Mouse (Mus musculus) testis, adult 2 months (tissue): Measurements from ENCODE around the gene Emid1. TPM values are rescaled to one million over a fixed set of nuclear protein-coding genes. Genes with fewer than 3 reads are reported as not detected.

Experiments
- H3K27ac ChIP-seq: fragments of 200-500 bp; 2 replicates; pipeline ENCODE4 v1.5.1; 2012; ENCODE audit warnings: low read depth, low read length; ENCODE audit not compliant: control insufficient read depth, insufficient read depth
- H3K27me3 ChIP-seq: fragments of 200-500 bp; 2 replicates; pipeline ENCODE4 v1.6.1; 2012; ENCODE audit warnings: mild to moderate bottlenecking, low read length, moderate library complexity; ENCODE audit not compliant: control insufficient read depth, insufficient read depth
- H3K36me3 ChIP-seq: fragments of 200-500 bp; 2 replicates; pipeline ENCODE4 v1.6.1; 2012; ENCODE audit warnings: mild to moderate bottlenecking, low read length; ENCODE audit not compliant: control insufficient read depth, insufficient read depth
- H3K4me1 ChIP-seq: fragments of 200-500 bp; 2 replicates; pipeline ENCODE4 v1.6.1; 2012; ENCODE audit warnings: low read length; ENCODE audit not compliant: control insufficient read depth, insufficient read depth
- H3K4me3 ChIP-seq: fragments of 200-500 bp; 2 replicates; pipeline ENCODE4 v1.5.1; 2012; ENCODE audit warnings: low read depth, mild to moderate bottlenecking, low read length, moderate library complexity, mixed read lengths; ENCODE audit not compliant: control insufficient read depth
- CTCF ChIP-seq: fragments of 200-500 bp; IDR thresholded peaks from 2 replicates; pipeline ENCODE4 v1.5.1; 2012; ENCODE audit warnings: low read depth, mild to moderate bottlenecking, inconsistent platforms, low read length, moderate library complexity; ENCODE audit not compliant: control insufficient read depth, insufficient read depth, insufficient replicate concordance
- POLR2A ChIP-seq: fragments of 200-500 bp; IDR thresholded peaks from 2 replicates; pipeline ENCODE4 v1.6.1; 2012; ENCODE audit warnings: low read depth, mild to moderate bottlenecking, inconsistent platforms, low read length, moderate library complexity; ENCODE audit not compliant: control insufficient read depth
- polyA plus RNA-seq: library from polyadenylated mRNA; depleted of rRNA; stranded (reverse); fragments of >200 nt; gene quantifications from 2 replicates; pipeline ENCODE4 v1.2.3, GENCODE M21; 2012

The Emid1 gene
- polyA plus RNA-seq, 1 experiment: 4.0 TPM

DNA sequence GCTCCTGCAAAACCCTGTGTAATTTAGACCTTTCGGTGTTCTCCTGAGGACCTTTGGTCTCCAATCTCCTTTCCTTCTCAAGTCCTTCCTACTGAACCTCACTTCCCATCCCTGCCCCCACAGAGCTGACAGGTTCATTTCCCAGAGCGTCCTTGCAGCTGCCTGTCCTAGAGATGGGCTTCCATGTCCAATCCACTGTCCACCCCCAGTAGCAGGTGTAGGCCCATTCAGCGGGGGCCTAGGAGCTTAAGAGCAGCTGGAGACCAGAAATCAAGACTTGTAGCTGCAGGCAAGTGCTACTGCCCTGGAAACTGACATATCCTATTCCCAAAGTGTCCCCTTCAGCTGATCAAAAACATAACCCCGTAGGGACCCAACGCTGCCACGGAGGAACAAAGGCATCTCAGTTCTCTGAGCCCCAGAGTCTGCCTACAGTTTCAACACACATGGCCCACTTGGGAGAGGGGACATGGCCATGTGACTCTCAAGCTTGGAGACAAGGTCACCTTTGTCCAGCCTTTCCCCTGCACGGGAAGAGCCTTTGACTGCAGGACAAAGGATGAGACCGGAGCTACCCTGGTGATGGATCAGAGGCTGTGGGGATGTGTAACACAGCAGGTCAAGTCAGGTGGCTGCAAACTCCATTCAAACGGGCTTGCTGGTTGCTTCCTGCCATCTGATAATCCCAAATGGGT lies 37.3 kb upstream of the Emid1 start:
- no peaks in the 10 kb centered on the region for H3K4me1 ChIP-seq
- TF ChIP-seq CTCF (no peak), POLR2A (no peak)
- no peaks in the 10 kb centered on the region for H3K27me3 ChIP-seq
- no peak overlapping the region for H3K4me3 ChIP-seq
- H3K36me3 ChIP-seq: no peaks in the 10 kb centered on the region
- no peak overlapping the region for H3K27ac ChIP-seq

GRCm38 (mm10) chr11:5188170-5188569 lies 36.1 kb upstream of the Emid1 start:
- no peaks in the 10 kb centered on the region for H3K4me1 ChIP-seq
- no peak overlapping the region for H3K4me3 ChIP-seq
- TF ChIP-seq POLR2A (no peak), CTCF (no peak)
- no peaks in the 10 kb centered on the region for H3K27me3 ChIP-seq
- no peak overlapping the region for H3K27ac ChIP-seq
- no peaks in the 10 kb centered on the region for H3K36me3 ChIP-seq

- Histone ChIP-seq H3K4me1 (peaks cover 4% of the 10 kb centered on the region; the same call in 1 of the 2 replicates), H3K4me3 (no peak overlapping the region), H3K27ac (no peak overlapping the region), H3K36me3 (no peaks in the 10 kb centered on the region), H3K27me3 (no peaks in the 10 kb centered on the region)
- TF ChIP-seq POLR2A: no peak
- no peak for TF ChIP-seq CTCF
Measured at GRCm38 (mm10) chr11:5184832-5185231, 32.8 kb upstream of the Emid1 start.

- no peaks in the 10 kb centered on the region for H3K36me3 ChIP-seq
- H3K27ac ChIP-seq: no peak overlapping the region
- H3K27me3 ChIP-seq: no peaks in the 10 kb centered on the region
- H3K4me3 ChIP-seq: no peak overlapping the region
- TF ChIP-seq POLR2A: no peak
- no peak for TF ChIP-seq CTCF
- peaks cover 4% of the 10 kb centered on the region; the same call in 1 of the 2 replicates for H3K4me1 ChIP-seq
Measured at GRCm38 (mm10) chr11:5184250-5184649, 32.2 kb upstream of the Emid1 start.

DNA sequence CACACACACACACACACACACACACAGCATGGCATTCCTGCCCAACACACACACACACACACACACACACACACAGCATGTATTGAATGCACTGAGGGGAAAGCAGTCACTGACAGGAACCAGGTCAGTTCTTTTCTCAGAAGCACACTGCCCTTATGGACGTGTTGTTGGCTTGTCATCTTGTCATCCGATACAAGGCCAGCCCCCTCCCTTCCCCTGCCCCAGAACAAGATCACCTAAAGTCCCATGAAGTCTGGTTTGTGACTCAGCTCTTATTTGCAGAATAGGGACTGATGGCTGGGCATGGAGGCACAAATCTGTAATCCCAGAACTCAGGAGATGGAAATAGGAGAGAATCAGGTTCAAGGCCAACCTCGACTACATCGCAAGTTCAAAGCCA lies 30.8 kb upstream of the Emid1 start:
- Histone ChIP-seq H3K36me3 (no peaks in the 10 kb centered on the region), H3K27ac (no peak overlapping the region), H3K4me1 (peaks cover 4% of the 10 kb centered on the region; the same call in 1 of the 2 replicates), H3K27me3 (no peaks in the 10 kb centered on the region), H3K4me3 (no peak overlapping the region)
- TF ChIP-seq POLR2A: no peak

- H3K27me3 ChIP-seq: no peaks in the 10 kb centered on the region
- no peaks in the 10 kb centered on the region for H3K36me3 ChIP-seq
- peaks cover 4% of the 10 kb centered on the region; the same call in 1 of the 2 replicates for H3K4me1 ChIP-seq
- TF ChIP-seq POLR2A (no peak), CTCF (peak; percentile 99)
- no peak overlapping the region for H3K27ac ChIP-seq
- no peak overlapping the region for H3K4me3 ChIP-seq
Measured at GRCm38 (mm10) chr11:5181850-5182404, 29.9 kb upstream of the Emid1 start.

- Histone ChIP-seq H3K4me1 (peaks cover 4% of the 10 kb centered on the region; the same call in 1 of the 2 replicates), H3K27ac (no peak overlapping the region), H3K36me3 (no peaks in the 10 kb centered on the region), H3K4me3 (no peak overlapping the region), H3K27me3 (no peaks in the 10 kb centered on the region)
- no peak for TF ChIP-seq POLR2A
- TF ChIP-seq CTCF: no peak
Measured at GRCm38 (mm10) chr11:5179391-5179790, 27.3 kb upstream of the Emid1 start.

- Histone ChIP-seq H3K4me3 (no peak overlapping the region), H3K36me3 (no peaks in the 10 kb centered on the region), H3K27me3 (no peaks in the 10 kb centered on the region), H3K27ac (no peak overlapping the region), H3K4me1 (peaks cover 4% of the 10 kb centered on the region; the same call in 1 of the 2 replicates)
- TF ChIP-seq POLR2A: no peak
- TF ChIP-seq CTCF: no peak
Measured at GRCm38 (mm10) chr11:5177171-5177570, 25.1 kb upstream of the Emid1 start.
